Mouse (Mus musculus) heart, postnatal 0 days (tissue): ENCODE results near the gene Zcchc2.
A peak's percentile ranks its signal among the peaks of the same experiment; 100 is the strongest.

Experiments used
- CTCF ChIP-seq: IDR thresholded peaks from 2 replicates; pipeline ENCODE4 v1.5.1; 2016; ENCODE audit warnings: antibody characterized with exemption, control low read depth, low read depth
- EP300 ChIP-seq: IDR thresholded peaks from 2 replicates; pipeline ENCODE4 v1.6.1; 2016; ENCODE audit warnings: antibody characterized with exemption, low read depth

DNA sequence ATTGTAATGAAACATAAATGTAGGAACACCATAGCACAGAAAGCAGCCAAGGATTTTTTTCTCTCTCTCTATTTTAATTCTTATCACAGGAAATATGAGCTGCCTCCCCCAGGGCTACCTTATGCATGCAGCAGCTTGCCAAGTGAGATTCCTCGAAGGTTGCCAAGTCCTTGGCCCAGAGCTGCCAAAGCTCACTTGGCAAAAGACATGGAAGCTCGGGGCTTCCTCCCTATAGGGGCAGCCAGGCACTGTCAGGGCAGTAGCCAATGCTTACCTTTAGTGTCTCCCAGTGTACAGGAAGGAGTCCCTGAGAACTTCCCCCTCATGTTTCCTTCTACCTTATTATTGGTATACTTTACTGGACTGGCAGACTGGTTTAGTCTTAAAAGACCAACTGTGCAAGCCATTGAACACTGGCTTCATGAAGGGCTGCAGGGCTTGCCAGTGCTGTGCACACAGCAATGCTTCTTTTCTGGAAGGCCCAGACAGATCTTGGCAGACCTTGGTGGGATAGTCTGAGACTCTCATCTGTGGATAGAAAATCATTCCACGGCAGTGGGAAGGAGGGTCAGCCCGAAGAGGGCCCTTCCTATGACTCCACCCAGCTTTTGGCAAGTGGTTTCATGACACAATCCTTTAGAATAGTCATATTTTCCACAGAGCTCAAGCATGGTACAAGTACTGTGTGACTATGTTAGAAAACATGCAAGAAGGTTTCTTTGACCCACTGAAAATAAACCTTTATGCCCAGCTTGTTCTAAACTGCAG is 53.0 kb downstream of the Zcchc2 start:
- TF ChIP-seq CTCF (no peak), EP300 (0 out of 2 replicates have a peak, but pooled peaks have one; percentile 37)
